Mouse (Mus musculus) frontal cortex, adult 2 months (tissue): ENCODE data around the gene Ssr3. TPM values are rescaled to one million over a fixed set of nuclear protein-coding genes. Genes with fewer than 3 reads are reported as not detected.
"Not testable (repeated sequence)": the region's sequence is repeated elsewhere in the genome, so short reads cannot be mapped to it uniquely, and the experiment has no call there.

Experiments used
- DNase-seq, 2 experiments: peaks; one replicate each; pipeline ENCODE4 v3.0.0; 2022; ENCODE audit warnings: low spot score in 1 of 2; ENCODE audit errors: extremely low spot score in 1 of 2
- polyA plus RNA-seq: library from polyadenylated mRNA; depleted of rRNA; stranded (reverse); fragments of >200 nt; gene quantifications from 2 replicates; pipeline ENCODE4 v1.2.3, GENCODE M21; 2012; rRNA removed

Gene Ssr3
- polyA plus RNA-seq: 100 and 101 TPM in 2 replicates

DNA sequence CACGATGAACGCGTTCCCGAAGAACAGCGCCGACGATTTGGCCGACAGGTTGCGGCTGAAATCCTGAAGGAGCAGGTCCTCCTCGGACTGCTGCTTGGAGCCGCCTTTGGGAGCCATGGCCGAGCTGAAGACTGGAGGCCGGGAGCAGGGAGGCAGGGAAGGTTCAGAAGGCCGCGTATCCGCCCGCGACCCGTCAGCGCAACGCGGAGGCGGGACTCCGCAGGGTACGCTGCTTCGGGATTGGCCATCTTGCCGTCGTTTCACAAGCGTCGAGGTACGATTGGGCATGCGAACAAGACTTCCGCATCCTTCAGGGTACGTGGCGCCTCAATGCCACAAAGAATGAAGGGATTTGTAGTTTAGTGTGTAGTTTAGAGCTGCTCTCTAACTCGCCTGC is at the start of gene Ssr3:
TSS of gene Ssr3 (minus strand) at position 203 of the 397 bp plus-strand sequence.
- peak; percentile 96 to 98 for DNase-seq

DNA sequence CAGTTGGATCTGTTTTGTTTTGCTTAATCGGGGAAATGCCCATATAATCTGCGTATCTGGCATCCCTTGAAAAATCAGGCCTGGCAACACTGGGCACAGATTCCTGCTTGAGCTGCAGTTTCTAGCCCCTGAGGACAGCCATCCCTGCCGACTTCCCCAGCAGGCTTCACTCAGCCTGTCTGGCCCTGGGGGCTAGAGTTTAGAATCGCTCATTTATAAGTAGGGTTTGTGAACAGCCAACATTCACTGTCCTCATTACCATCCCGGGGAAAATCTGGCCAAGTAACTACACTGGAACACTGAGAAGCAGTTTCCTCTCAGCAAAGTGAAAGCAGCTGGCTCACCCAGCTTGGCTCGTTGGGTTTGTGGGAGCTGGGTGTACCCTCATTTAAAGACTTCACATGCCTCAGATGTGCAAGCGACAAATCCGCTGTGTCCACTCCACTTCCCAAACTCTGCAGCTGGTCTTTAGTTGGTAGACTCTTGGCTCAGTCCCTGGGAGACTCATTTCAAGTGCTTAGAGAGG is 49.2 kb upstream of the Ssr3 start:
- DNase-seq: peak; percentile 66 to 72

DNA sequence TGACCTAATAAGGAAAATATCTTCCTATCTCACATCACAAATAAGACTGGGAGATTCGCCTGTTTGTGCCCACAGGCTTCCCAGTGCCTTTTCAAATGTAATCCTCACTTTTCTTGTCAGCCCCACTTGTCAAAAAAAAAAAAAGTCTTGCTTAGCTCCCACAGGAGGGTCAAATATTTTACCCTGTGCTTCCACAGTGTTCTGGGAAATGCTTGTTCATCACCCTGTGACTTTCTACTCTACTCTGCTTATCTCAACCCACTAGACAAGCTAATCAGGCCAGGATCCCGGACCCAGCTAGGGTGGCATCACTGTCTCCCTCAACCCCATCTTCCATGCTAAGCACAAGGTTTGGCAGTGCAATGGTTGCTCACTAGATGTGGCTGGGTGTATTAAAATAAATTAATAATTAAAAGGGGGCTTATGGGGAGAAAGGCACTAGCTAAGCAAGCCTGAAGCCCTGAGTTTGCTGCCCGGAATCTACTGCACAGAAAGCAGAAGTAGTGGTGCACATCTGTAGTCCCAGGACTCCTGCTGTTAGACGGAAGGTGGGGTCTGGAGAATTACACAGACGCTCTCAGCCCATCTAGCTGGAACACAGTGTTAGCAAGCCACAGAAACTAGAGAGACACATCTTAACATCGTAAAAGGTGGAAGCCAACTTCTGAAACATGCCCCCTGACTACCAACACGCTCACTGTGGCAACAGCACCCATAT is 46.2 kb upstream of the Ssr3 start:
- DNase-seq: no peak

DNA sequence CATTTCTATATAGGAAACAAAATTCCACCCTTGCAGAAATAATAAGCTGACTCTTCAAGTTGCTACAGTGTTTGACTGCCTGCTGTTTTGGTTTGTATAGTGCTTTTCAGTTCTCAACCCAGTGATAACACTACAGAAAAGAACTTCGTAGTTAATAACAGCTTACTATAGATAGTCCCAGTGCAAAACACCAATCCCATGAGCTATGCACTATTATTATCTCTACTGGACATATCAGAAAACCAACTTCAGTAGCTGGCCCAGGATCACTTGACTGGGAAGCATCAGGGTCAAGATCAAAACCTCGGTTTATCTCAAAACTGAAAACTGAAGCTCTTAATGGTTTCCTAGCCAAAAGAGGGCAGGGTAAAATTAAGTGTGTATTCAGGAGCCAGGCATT is 43.4 kb upstream of the Ssr3 start:
- DNase-seq: no peak

DNA sequence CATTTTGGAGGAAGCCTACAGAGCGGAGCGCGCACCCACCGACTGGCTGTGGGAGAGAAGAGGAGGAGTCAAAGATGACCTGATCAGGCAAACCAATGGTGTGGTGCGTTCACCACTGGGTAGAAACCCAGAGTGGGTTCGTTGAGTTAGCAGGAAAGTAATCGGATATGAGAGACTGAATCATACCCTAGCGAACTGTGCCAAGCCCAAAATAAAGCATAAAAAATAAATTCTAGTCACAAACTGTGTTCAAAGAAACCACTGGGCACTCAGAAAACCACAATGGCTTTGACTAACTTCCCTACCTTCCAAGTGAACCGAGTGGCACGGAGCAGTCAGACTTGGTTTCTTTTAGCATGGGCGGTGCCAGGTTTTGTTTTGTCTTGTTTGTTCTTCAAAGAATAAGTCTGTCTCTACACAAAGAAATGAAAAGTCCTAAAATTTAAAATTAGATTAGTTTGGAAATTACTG is 42.7 kb upstream of the Ssr3 start:
- DNase-seq: no peak

DNA sequence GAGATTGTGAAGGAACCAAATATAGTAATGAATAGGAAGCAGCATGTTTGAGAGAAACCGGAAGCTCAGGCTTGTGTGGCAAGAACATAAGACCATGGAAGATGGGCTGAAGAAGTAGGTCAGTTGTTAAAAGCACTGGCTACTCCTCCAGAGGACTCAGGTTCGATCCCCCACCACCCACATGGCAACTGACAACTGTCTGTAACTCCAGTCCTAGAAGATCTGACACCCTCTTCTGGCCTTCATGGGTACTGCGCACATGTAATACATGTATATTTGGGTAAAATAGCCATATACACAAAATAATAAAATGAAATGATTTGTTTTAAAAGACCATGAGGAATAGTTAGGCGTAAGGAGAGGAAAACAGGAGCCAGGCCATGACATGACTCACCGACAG is 39.8 kb upstream of the Ssr3 start:
- no peak for DNase-seq

DNA sequence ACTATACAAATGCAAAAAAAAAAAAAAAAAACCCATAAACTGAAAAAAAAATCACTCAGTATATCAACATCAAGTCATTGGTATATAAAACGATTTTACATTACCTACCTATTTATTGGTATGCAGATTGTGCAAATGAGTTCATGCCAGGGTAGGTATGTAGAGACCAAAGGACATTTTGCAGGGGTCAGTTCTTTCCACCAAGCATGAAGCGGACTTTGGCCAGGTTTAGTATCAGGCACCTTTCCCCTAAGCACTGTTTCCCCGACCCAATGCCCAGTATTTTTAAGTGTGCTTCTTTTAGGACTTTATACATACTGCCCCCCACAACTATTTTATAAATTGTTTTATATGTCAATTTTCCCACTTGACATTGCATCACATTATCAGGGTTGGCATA is 27.3 kb upstream of the Ssr3 start:
- no peak for DNase-seq

DNA sequence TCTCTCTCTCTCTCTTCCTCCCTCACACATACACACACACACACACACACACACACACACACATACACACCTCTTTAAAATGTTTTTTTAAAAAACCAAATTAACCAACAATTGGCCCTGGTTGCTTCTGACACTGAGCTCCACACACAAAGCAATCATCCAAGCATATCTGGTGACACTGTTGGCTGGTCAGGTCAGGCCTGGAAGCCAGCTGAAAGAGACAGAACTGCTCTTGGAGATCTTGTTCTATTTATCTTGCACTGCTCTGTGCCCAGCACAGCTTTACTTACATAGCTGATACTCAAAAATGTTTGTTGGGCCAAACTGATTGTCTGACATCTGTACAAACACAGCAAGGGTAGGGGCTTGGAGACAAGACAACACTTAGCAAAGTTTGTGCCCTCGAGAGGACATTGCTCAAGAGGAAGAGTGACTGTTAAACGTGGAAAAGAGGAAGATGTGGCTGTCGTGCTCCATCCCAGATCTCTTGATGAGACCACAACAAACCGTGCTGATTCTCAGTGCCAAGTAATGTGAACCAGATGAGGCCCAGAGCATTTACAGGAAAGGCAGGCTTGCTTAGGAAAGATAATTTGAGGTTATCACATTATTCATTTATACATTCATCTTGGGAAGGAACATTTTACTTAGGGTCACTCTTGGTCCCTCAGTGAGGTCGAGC is 25.6 kb upstream of the Ssr3 start:
- no peak for DNase-seq

DNA sequence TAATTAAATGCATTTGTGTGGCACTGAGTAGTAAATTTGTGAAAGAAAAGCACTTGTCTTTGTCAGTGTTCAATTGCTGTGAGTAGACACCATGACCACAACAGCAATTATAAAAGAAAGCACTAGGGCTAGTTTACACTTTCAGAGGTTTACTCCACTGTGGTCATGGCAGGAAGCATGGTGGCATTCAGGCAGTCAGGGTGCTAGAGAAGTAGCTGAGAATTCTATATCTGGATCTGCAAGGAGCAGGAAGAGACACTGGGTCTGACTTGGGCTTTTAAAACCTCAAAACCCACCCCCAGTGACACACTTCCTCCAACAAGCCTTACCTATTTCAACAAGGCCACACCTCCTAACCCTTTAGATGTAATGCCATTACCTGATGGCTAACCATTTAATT is 24.1 kb upstream of the Ssr3 start:
- no peak for DNase-seq

DNA sequence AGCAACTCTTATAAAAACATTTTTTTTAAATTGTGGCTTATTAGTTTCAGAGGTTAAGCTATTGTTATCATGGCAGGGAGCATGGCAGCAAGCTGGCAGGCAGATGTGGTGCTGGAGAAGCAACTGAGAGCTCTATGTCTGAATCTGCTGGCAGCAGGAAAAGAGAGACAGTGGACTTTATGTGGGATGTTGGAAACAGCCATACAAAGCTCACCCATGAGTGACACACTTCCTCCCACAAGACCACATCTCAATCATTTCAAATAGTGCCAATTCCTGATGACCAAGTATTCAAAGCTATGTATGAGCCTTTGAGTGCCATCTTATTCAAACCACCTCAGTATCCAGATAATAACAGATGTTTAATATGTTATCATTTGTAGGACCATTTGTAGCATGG is 15.5 kb upstream of the Ssr3 start:
- no peak for DNase-seq

DNA sequence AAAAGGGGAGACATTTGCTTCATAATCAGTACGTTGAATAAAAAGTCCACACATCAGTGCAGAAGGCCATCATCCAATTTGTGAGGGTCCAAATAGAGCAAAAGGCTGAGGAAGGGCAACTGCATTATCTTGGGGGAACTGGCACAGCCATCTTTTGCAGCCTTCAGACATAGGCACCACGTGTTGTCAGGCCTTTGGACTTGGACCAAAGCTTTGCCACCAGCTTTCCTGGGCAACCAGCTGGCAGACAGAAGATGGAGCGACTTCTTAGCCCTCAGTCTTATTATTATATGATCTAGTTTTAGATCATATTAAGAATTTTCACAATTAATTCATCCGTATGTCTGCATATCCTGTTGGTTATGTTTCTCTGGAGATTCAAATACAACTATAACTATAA is 13.4 kb upstream of the Ssr3 start:
- no peak for DNase-seq

DNA sequence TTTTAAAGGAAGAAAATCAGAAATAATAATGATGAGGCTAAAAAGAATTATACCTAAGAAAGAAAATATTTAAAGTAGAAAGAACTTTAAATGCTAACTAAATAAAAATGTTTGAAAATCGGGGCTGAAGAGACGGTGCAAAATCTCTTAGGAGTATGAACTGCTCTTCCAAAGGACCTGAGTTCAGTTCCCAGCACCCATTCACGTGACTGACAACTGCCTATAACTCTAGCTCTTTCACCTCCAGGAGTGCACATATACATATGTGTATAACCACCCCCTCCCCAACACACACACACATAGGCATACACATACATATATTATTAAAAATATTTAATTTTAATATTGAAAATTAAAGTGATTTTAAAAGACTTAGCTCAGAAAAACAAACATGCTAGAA is 5.1 kb upstream of the Ssr3 start:
- no peak for DNase-seq

DNA sequence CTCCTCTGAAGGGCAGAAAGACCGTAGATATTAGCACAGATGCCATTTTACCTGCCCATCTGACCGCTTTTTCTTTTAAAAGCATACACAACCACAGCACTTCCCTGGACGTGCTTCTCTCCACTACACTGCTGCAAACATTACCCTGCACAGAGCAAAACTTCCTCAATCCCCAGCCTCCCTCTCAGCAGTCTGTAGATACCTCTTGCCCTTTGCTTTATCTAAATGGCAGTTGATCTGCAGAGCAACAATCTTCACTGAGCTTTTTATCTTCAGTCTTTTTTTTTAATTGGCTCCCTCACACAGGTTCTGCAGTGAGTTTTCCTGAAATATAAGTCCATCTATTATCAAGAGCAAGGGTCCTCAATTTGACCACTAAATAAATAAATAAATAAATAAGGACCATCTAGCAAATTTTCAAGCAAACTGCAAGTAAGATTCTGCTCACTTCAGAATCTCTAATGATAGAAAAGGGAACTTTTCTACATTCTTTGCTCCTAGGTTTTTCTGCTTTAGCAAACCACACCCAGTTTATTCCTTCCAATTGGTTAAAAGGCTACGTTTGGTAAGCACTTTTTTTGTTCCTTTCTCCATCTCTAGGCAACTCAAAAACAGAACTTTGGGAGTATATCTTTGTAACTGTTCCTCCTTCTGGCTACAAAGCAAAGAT is 4.5 kb upstream of the Ssr3 start:
- no peak for DNase-seq

DNA sequence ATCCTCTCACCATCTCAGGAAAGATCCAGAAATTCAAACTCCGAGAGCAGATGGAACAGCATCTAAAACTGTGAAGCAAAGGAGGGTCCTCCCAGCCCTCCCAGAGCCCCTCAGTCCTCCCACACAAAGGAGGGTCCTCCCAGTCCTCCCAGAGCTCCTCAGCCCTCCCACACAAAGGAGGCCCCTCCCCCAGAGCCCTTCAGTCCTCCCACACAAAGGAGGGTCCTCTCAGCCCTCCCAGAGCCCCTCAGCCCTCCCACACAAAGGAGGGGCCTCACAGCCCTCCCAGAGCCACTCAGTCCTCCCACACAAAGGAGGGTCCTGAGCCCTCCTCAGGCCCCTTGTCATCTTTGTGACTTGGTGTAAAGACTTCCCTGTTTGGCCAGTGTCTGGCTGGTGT is 2.7 kb upstream of the Ssr3 start:
- not testable (repeated sequence) for DNase-seq

DNA sequence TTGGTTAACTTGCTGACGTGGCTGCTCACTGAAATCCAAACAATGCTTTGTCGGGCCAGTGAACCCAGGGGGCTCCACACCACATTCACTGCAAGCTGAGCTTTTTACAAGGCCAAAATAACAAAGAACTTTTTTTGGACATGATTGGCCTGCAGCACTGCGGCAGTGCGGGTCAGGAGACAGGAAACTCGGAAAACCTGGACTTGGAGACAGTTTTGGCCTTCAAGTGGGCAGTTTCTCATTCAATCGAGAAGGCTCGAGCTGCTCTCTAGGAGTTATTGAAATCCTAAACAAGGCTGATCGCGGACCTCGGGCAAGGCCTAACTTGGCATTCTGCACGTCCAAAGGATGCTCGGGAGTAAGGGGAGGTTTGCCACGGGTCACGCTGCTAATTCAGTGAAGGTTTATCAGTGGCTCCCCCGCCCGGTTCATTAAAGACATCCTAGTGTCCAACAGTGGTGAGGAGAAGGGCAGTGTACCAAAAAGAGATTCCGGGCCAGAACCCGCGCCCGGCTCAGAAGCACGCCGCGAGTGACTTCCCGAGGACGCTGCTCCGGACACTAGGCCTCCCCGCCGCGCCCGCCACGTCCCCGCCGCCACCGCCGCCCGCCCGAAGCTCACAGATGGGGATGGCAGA is 521 bp downstream of the Ssr3 start:
- no peak for DNase-seq

DNA sequence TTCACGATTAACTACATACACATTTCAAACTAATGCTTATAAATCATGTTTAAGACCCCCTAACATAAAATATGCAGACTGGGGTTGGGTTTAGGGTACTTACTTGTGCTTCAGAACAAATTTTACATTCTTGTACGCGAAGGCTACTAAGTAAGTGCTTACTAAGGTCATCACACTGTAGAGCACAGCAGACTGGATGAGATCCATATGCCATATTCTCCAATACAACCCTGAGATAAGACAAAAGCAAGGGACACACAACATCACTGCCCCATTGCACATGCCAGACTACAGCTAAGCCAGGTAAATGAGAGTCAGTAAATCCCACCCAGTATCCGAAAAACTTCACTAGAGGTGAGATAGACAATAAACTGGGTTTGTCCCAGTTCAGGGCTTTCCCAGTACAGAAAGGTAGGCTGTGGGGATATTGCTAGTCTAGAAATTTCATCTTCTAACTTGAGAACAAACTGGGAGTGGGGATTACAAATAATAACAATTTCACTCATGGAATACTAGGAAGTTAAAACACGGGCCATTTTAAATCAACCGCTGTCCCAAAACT is 1.1 kb downstream of the Ssr3 start:
- no peak for DNase-seq

DNA sequence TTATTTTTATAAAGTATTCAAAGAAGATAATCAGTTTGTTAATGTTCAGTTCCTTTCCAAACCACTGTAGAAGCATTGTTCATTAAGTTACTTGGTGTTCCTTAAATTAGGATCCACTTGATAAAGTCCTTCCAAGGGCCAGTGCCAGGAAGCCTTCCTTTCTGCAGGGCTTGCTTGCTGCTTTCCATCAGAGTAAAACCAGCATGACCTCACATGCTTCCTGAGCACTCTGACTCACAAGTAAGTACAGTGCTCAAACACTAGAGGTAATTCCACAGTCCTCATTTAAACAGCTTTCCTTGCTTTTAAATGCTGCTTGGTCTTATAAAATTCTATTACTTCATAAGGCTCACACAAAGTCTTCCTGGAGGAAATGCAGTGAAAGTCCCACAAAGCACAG is 6.7 kb downstream of the Ssr3 start:
- no peak for DNase-seq

DNA sequence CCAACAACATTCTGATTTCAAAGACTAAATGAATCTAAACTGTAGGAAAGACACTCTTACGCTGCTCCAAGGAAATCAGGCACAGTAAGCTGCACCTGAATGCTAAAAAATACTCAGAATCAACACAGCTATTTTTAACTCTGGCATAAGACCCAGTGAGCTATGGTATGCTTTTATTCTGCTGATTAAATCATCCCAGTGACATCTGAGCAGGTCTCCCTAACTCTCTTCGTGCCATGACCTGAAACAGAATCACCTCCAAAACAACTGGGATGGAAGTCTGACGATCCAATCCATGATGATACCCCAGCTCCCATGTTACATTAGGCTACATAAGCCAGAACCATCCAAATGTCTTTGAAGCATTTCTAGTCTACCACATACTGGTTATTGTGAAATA is 8.0 kb downstream of the Ssr3 start:
- no peak for DNase-seq

DNA sequence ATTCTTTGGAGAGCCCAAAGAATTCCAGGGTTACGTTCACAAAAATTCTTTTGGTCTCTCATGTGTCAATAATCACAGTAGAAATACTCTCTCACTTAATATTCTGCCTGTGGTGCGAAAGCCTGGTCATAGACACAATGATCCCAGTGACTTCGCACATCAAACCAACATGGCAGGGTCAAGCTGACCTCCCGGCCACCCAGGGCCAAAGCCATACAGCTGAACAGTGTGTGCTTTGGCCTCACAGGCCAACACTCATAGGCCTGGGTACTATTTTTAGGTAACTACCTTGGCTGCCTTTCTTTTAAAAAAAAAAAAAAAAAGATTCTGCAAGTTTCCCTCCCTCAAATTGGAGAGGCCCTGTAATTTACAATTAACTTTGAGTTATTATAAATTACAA is 11.3 kb downstream of the Ssr3 start:
- DNase-seq: no peak

DNA sequence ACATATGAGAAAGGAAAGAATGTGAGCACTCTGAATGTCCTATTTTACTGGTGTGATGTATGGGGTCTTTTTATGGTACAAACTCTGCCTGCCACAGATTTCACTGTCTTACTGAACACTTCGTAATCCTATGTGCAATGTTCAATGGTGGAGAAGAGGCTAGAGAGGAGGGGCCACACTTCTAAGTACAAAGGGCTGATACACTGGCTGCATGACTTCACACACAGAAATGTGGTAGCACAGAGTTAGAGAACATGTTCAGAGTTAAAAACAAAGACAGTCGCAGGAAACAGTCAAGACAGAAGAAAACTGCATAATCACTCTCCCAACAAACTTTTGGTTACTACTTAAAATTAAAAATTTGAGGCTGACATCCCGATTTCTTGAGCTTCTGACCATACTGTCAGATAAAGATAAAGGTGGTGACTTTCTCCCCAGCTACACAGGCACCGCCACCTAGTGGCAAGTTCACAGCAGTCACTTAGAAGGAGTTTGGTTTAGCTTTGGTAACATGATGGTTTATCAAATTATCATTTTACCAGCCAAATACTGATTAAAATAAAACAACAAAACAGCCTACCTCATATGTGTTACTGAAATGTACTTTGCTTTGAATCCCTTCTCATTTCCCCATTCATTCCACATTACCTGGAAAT is 12.4 kb downstream of the Ssr3 start:
- peak in 1 of 2 experiments; percentile 66 for DNase-seq
